Mouse (Mus musculus): ENCODE results near the gene 4930432K21Rik. TPM values are rescaled to one million over a fixed set of nuclear protein-coding genes. Genes with fewer than 3 reads are reported as not detected.
A peak's percentile ranks its signal among the peaks of the same experiment; 100 is the strongest.

4930432K21Rik gene
- total and polyA plus RNA-seq, 2 experiments from 2014 or later: 2.7 to 5.9 TPM

- H3K4me1 ChIP-seq (ENCODE audit: insufficient read depth, low read length): peaks cover 23% of the 10 kb centered on the region
- H3K27me3 ChIP-seq (ENCODE audit: insufficient read depth, low read length): no peaks in the 10 kb centered on the region
- DNase-seq (ENCODE audit: low spot score): no peak
- H3K4me3 ChIP-seq (ENCODE audit: low read length): no peak overlapping the region
- no peak overlapping the region for H3K27ac ChIP-seq
- ATAC-seq: no peak
- 93% methylated on average over 5 of the region's 5 CpGs for WGBS
- no peak overlapping the region for H3K9ac ChIP-seq (replicated peaks; ENCODE audit: low read length)
- no peak overlapping the region for H3K4me2 ChIP-seq (ENCODE audit: low read depth, low read length)
- no peaks in the 10 kb centered on the region for H3K9me3 ChIP-seq (ENCODE audit: low read length)
- H3K36me3 ChIP-seq (ENCODE audit: insufficient read depth, low read length): 0 out of 2 replicates have a peak, but pooled peaks cover 4% of the 10 kb centered on the region
- no peak for TF ChIP-seq CTCF (IDR thresholded peaks at IDR 0.05; ENCODE audit: low read depth)
Measured at GRCm38 (mm10) chr8:84205073-84205472, 57.2 kb downstream of the 4930432K21Rik start.

- Histone ChIP-seq H3K36me3 (ENCODE audit: insufficient read depth, low read length) (peaks cover 13% of the 10 kb centered on the region), H3K4me2 (ENCODE audit: low read depth, low read length) (no peak overlapping the region), H3K27me3 (ENCODE audit: insufficient read depth, low read length) (no peaks in the 10 kb centered on the region), H3K4me3 (ENCODE audit: low read length) (no peak overlapping the region), H3K4me1 (ENCODE audit: insufficient read depth, low read length) (peaks cover 11% of the 10 kb centered on the region; the same call in 1 of the 2 replicates), H3K9ac (replicated peaks; ENCODE audit: low read length) (no peak overlapping the region), H3K27ac (no peak overlapping the region), H3K9me3 (ENCODE audit: low read length) (no peaks in the 10 kb centered on the region)
- DNase-seq (ENCODE audit: low spot score) (no peak), ATAC-seq (no peak)
- peak; percentile 26; the same call in 1 of the 2 replicates for TF ChIP-seq CTCF (IDR thresholded peaks at IDR 0.05; ENCODE audit: low read depth)
- 88% methylated on average over 3 of the region's 3 CpGs for WGBS
Measured at GRCm38 (mm10) chr8:84206666-84207065, 58.8 kb downstream of the 4930432K21Rik start.

DNA sequence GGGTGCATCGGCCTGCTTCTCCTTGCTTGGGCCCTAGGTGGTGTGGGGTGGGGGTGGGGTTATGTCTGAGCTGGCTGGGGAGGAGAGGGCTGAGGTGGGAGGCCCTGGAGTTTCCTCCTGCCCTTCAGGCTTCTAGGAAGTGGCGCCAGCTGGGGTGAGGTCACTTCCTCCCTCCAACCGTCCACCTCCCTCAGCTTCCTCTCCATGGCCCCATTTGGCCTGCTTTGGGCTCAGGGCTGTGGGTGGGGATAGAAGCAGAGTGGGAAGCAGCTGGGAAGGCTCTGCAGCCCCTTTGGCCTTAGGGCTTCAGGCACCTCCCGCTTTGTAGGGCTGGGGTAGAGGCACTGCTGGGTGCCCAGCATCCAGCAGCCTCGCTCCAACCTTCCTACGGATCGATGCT lies 60.0 kb downstream of the 4930432K21Rik start:
- WGBS: 57% methylated on average over 7 of the region's 7 CpGs
- Histone ChIP-seq H3K36me3 (ENCODE audit: insufficient read depth, low read length) (peaks cover 24% of the 10 kb centered on the region), H3K4me2 (ENCODE audit: low read depth, low read length) (no peak overlapping the region), H3K4me3 (ENCODE audit: low read length) (no peak overlapping the region), H3K27ac (peak overlapping the region; percentile 48; the same call in 1 of the 2 replicates), H3K9me3 (ENCODE audit: low read length) (no peaks in the 10 kb centered on the region), H3K4me1 (ENCODE audit: insufficient read depth, low read length) (peaks cover 11% of the 10 kb centered on the region; the same call in 1 of the 2 replicates), H3K27me3 (ENCODE audit: insufficient read depth, low read length) (no peaks in the 10 kb centered on the region), H3K9ac (replicated peaks; ENCODE audit: low read length) (no peak overlapping the region)
- ATAC-seq (no peak), DNase-seq (ENCODE audit: low spot score) (peak; percentile 19)
- TF ChIP-seq CTCF (IDR thresholded peaks at IDR 0.05; ENCODE audit: low read depth): no peak

DNA sequence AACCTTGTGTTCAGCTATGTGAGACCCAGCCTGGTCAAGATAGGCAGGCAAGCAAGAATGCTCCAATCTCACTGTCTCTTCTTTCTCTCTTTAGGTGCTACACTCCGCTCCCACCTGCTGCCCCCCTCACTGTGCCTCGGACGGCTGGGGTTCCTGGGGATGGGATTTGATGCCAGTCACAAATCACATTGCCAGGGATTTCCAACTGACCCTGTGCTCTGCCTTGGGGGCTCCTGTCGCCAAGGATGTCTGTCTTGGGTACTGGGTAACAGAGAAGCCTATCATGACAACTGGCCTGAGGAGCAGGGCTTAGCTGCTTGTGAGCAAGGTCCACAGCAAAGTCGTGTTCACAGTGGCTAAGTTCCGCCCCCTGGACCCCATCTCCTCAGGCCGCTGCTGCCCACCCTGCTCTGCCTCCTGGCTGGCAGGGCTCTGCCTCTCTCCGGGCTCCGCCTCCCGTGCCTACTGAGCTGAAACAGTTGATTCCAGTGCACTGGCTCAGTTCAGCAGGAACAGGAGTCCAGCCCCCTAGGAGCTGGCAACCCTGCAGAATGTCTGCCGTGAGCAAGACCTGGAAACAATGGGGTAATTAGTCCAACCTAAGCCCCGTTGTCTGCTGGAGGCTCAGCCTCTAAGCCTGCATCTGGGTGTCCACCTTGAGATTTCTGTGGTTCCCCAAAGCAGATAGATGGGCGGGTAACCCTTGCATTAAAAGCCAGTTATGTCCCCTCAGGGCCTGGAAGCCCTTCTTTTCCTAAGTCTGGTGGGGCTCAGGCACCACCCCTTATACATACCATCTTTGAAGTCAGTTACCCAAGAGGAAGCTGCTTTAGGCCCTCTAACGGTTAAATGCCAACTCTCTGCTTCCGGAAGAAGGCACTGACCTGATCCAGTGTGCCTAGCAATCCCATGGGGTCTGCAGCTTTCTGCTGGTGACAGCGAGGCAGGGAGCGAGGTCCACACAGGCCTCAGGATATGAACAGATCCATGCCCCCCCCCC lies 60.9 kb downstream of the 4930432K21Rik start:
- DNase-seq (ENCODE audit: low spot score): peak; percentile 43
- Histone ChIP-seq H3K4me1 (ENCODE audit: insufficient read depth, low read length) (peaks cover 11% of the 10 kb centered on the region; the same call in 1 of the 2 replicates), H3K4me2 (ENCODE audit: low read depth, low read length) (no peak overlapping the region), H3K27me3 (ENCODE audit: insufficient read depth, low read length) (no peaks in the 10 kb centered on the region), H3K9me3 (ENCODE audit: low read length) (no peaks in the 10 kb centered on the region), H3K4me3 (ENCODE audit: low read length) (no peak overlapping the region), H3K9ac (replicated peaks; ENCODE audit: low read length) (no peak overlapping the region; the same call in 1 of the 2 replicates), H3K36me3 (ENCODE audit: insufficient read depth, low read length) (peaks cover 32% of the 10 kb centered on the region), H3K27ac (peak overlapping the region; percentile 48)
- TF ChIP-seq CTCF (IDR thresholded peaks at IDR 0.05; ENCODE audit: low read depth): no peak
- no peak for ATAC-seq
- WGBS: 29% methylated on average over 17 of the region's 17 CpGs

GRCm38 (mm10) chr8:84210167-84210791 lies 62.5 kb downstream of the 4930432K21Rik start:
- DNase-seq (ENCODE audit: low spot score) (peak; percentile 88), ATAC-seq (peak; percentile 64)
- Histone ChIP-seq H3K4me1 (ENCODE audit: insufficient read depth, low read length) (peaks cover 11% of the 10 kb centered on the region; the same call in 1 of the 2 replicates), H3K9ac (replicated peaks; ENCODE audit: low read length) (no peak overlapping the region), H3K27ac (no peak overlapping the region; the same call in 1 of the 2 replicates), H3K36me3 (ENCODE audit: insufficient read depth, low read length) (peaks cover 45% of the 10 kb centered on the region), H3K27me3 (ENCODE audit: insufficient read depth, low read length) (no peaks in the 10 kb centered on the region), H3K4me2 (ENCODE audit: low read depth, low read length) (peak overlapping the region; percentile 38), H3K4me3 (ENCODE audit: low read length) (0 out of 2 replicates have a peak overlapping the region, but pooled peaks have one; percentile 11), H3K9me3 (ENCODE audit: low read length) (no peaks in the 10 kb centered on the region)
- TF ChIP-seq CTCF (IDR thresholded peaks at IDR 0.05; ENCODE audit: low read depth): peak; percentile 95
- 49% methylated on average over 34 of the region's 34 CpGs for WGBS

DNA sequence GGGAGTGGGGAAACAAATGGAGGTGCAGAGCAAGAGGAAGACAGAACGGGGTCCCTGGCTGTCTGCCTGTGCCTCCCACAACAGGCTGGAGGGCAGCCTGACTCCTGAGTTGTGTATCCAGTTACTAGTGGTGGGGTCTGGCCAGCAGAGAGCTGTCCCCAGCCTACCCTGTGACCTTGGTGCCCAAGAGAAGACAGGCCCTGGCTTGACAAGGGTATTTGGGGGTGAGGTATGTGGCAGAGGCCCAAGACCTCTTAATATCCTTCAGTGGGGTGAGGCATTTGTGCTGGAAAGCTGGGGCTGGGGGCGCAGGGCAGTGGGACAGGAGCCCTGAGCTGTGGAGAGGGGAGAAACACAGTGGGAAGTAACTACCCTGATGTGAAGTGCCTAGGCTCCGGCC lies 63.4 kb downstream of the 4930432K21Rik start:
- H3K36me3 ChIP-seq (ENCODE audit: insufficient read depth, low read length): peaks cover 53% of the 10 kb centered on the region
- no peak for ATAC-seq
- no peaks in the 10 kb centered on the region for H3K27me3 ChIP-seq (ENCODE audit: insufficient read depth, low read length)
- no peak for DNase-seq (ENCODE audit: low spot score)
- TF ChIP-seq CTCF (IDR thresholded peaks at IDR 0.05; ENCODE audit: low read depth): no peak
- no peaks in the 10 kb centered on the region for H3K9me3 ChIP-seq (ENCODE audit: low read length)
- H3K4me2 ChIP-seq (ENCODE audit: low read depth, low read length): no peak overlapping the region
- H3K4me3 ChIP-seq (ENCODE audit: low read length): no peak overlapping the region
- H3K9ac ChIP-seq (replicated peaks; ENCODE audit: low read length): no peak overlapping the region
- peaks cover 11% of the 10 kb centered on the region; the same call in 1 of the 2 replicates for H3K4me1 ChIP-seq (ENCODE audit: insufficient read depth, low read length)
- no peak overlapping the region for H3K27ac ChIP-seq
- 84% methylated on average over 3 of the region's 3 CpGs for WGBS

All from hindbrain, postnatal 0 days (tissue).